Mouse (Mus musculus): ENCODE measurements around the gene Keap1.
A peak's percentile ranks its signal among the peaks of the same experiment; 100 is the strongest.
"Not testable (repeated sequence)": the region's sequence is repeated elsewhere in the genome, so short reads cannot be mapped to it uniquely, and the experiment has no call there.

Gene Keap1

GRCm38 (mm10) chr9:21238733-21239464 lies at the start of gene Keap1:
Keap1 (minus strand) TSS chr9:21239361.
- DNase-seq (ENCODE audit: low spot score in 2 of 2) = peak; percentile 67 to 90

- DNase-seq (ENCODE audit: low spot score in 2 of 2) = no peak
These were observed 49.5 kb upstream of the Keap1 start for GRCm38 (mm10) chr9:21288404-21289336.

GRCm38 (mm10) chr9:21287571-21288402 lies 48.6 kb upstream of the Keap1 start, which contains the start of gene Kri1:
Kri1 (minus strand) TSS chr9:21287969.
- peak; percentile 97 to 99 for DNase-seq (ENCODE audit: low spot score in 2 of 2)

GRCm38 (mm10) chr9:21286753-21287152 lies 47.6 kb upstream of the Keap1 start:
- DNase-seq (ENCODE audit: low spot score in 2 of 2) = no peak

- no peak for DNase-seq (ENCODE audit: low spot score in 2 of 2)
These were observed 44.8 kb upstream of the Keap1 start for GRCm38 (mm10) chr9:21283994-21284393.

- no peak for DNase-seq (ENCODE audit: low spot score in 2 of 2)
These were observed 44.4 kb upstream of the Keap1 start for GRCm38 (mm10) chr9:21283591-21283990.

- no peak for DNase-seq (ENCODE audit: low spot score in 2 of 2)
These were observed 38.6 kb upstream of the Keap1 start for GRCm38 (mm10) chr9:21277776-21278175.

- no peak for DNase-seq (ENCODE audit: low spot score in 2 of 2)
These were observed 37.1 kb upstream of the Keap1 start for GRCm38 (mm10) chr9:21276307-21276706.

GRCm38 (mm10) chr9:21275727-21276126 lies 36.6 kb upstream of the Keap1 start:
- DNase-seq (ENCODE audit: low spot score in 2 of 2) = no peak

- no peak for DNase-seq (ENCODE audit: low spot score in 2 of 2)
These were observed 36.0 kb upstream of the Keap1 start for GRCm38 (mm10) chr9:21275013-21275710.

- DNase-seq (ENCODE audit: low spot score in 2 of 2) = no peak
These were observed 35.2 kb upstream of the Keap1 start for GRCm38 (mm10) chr9:21274336-21274735.

- DNase-seq (ENCODE audit: low spot score in 2 of 2) = no peak
These were observed 34.5 kb upstream of the Keap1 start for GRCm38 (mm10) chr9:21273520-21274228.

- DNase-seq (ENCODE audit: low spot score in 2 of 2) = no peak
These were observed 33.9 kb upstream of the Keap1 start for GRCm38 (mm10) chr9:21273094-21273493.

GRCm38 (mm10) chr9:21272391-21272790 lies 33.2 kb upstream of the Keap1 start:
- DNase-seq (ENCODE audit: low spot score in 2 of 2) = no peak

GRCm38 (mm10) chr9:21269590-21269989 lies 30.4 kb upstream of the Keap1 start:
- DNase-seq (ENCODE audit: low spot score in 2 of 2) = not testable (repeated sequence)

GRCm38 (mm10) chr9:21268305-21268704 lies 29.1 kb upstream of the Keap1 start:
- no peak for DNase-seq (ENCODE audit: low spot score in 2 of 2)

- no peak for DNase-seq (ENCODE audit: low spot score in 2 of 2)
These were observed 27.7 kb upstream of the Keap1 start for GRCm38 (mm10) chr9:21266889-21267288.

GRCm38 (mm10) chr9:21265611-21266010 lies 26.4 kb upstream of the Keap1 start:
- DNase-seq (ENCODE audit: low spot score in 2 of 2) = no peak

GRCm38 (mm10) chr9:21265000-21265561 lies 25.9 kb upstream of the Keap1 start, which contains the start of gene Atg4d:
Atg4d (plus strand) TSS chr9:21265293.
- peak; percentile 91 to 99 for DNase-seq (ENCODE audit: low spot score in 2 of 2)

All from urinary bladder, adult 18-20 months (tissue).